Mouse (Mus musculus): ENCODE measurements around the gene Ssbp4. TPM values are rescaled to one million over a fixed set of nuclear protein-coding genes. Genes with fewer than 3 reads are reported as not detected.

Ssbp4 gene
- polyA plus RNA-seq, 1 experiment from 2014 or later = 113 TPM

GRCm38 (mm10) chr8:70607898-70608748, 549 bp downstream of the Ssbp4 start:
- H3K9me3 ChIP-seq (ENCODE audit: control insufficient read depth, low read length) = no peaks in the 10 kb centered on the region
- DNase-seq (ENCODE audit: low spot score) (peak; percentile 79), ATAC-seq (replicated peaks; ENCODE audit: low FRiP score) (no peak)
- peak overlapping the region; percentile 88 for H3K4me2 ChIP-seq (ENCODE audit: low read depth, low read length, severe bottlenecking)
- WGBS = 3% methylated on average over 80 of the region's 84 CpGs
- H3K4me1 ChIP-seq (replicated peaks; ENCODE audit: control insufficient read depth, insufficient read depth, low read length) = peaks cover 25% of the 10 kb centered on the region
- H3K9ac ChIP-seq (ENCODE audit: low read length) = peak overlapping the region; percentile 92
- H3K27ac ChIP-seq (ENCODE audit: low read depth, low read length) = peak overlapping the region; percentile 41
- no peaks in the 10 kb centered on the region for H3K36me3 ChIP-seq (ENCODE audit: control insufficient read depth, insufficient read depth, low read length)
- H3K27me3 ChIP-seq (ENCODE audit: control insufficient read depth, insufficient read depth, low read length) = peaks cover 4% of the 10 kb centered on the region; the same call in 1 of the 2 replicates
- H3K4me3 ChIP-seq (ENCODE audit: low read depth, low read length) = peak overlapping the region; percentile 75

- 37% methylated on average over 6 of the region's 6 CpGs for WGBS
- H3K4me1 ChIP-seq (replicated peaks; ENCODE audit: control insufficient read depth, insufficient read depth, low read length) = peaks cover 25% of the 10 kb centered on the region
- no peak overlapping the region for H3K27ac ChIP-seq (ENCODE audit: low read depth, low read length)
- H3K9me3 ChIP-seq (ENCODE audit: control insufficient read depth, low read length) = no peaks in the 10 kb centered on the region
- ATAC-seq (replicated peaks; ENCODE audit: low FRiP score) (no peak), DNase-seq (ENCODE audit: low spot score) (no peak)
- peaks cover 4% of the 10 kb centered on the region; the same call in 1 of the 2 replicates for H3K27me3 ChIP-seq (ENCODE audit: control insufficient read depth, insufficient read depth, low read length)
- peak overlapping the region; percentile 88 for H3K4me2 ChIP-seq (ENCODE audit: low read depth, low read length, severe bottlenecking)
- no peaks in the 10 kb centered on the region for H3K36me3 ChIP-seq (ENCODE audit: control insufficient read depth, insufficient read depth, low read length)
- peak overlapping the region; percentile 75 for H3K4me3 ChIP-seq (ENCODE audit: low read depth, low read length)
- H3K9ac ChIP-seq (ENCODE audit: low read length) = peak overlapping the region; percentile 92
These were observed 1.1 kb downstream of the Ssbp4 start for GRCm38 (mm10) chr8:70607603-70607897.

- DNase-seq (ENCODE audit: low spot score) (no peak), ATAC-seq (replicated peaks; ENCODE audit: low FRiP score) (no peak)
- peak overlapping the region; percentile 92 for H3K9ac ChIP-seq (ENCODE audit: low read length)
- H3K27me3 ChIP-seq (ENCODE audit: control insufficient read depth, insufficient read depth, low read length) = peaks cover 4% of the 10 kb centered on the region; the same call in 1 of the 2 replicates
- peaks cover 25% of the 10 kb centered on the region for H3K4me1 ChIP-seq (replicated peaks; ENCODE audit: control insufficient read depth, insufficient read depth, low read length)
- no peaks in the 10 kb centered on the region for H3K36me3 ChIP-seq (ENCODE audit: control insufficient read depth, insufficient read depth, low read length)
- peak overlapping the region; percentile 75 for H3K4me3 ChIP-seq (ENCODE audit: low read depth, low read length)
- WGBS = 70% methylated on average over 18 of the region's 18 CpGs
- 0 out of 2 replicates have a peak overlapping the region, but pooled peaks have one; percentile 18 for H3K27ac ChIP-seq (ENCODE audit: low read depth, low read length)
- peak overlapping the region; percentile 88 for H3K4me2 ChIP-seq (ENCODE audit: low read depth, low read length, severe bottlenecking)
- H3K9me3 ChIP-seq (ENCODE audit: control insufficient read depth, low read length) = no peaks in the 10 kb centered on the region
These were observed 1.7 kb downstream of the Ssbp4 start for GRCm38 (mm10) chr8:70606780-70607602.

- Histone ChIP-seq H3K4me3 (ENCODE audit: low read depth, low read length) (no peak overlapping the region), H3K36me3 (ENCODE audit: control insufficient read depth, insufficient read depth, low read length) (no peaks in the 10 kb centered on the region), H3K27ac (ENCODE audit: low read depth, low read length) (no peak overlapping the region), H3K9me3 (ENCODE audit: control insufficient read depth, low read length) (no peaks in the 10 kb centered on the region; the same call in 1 of the 2 replicates), H3K27me3 (ENCODE audit: control insufficient read depth, insufficient read depth, low read length) (peaks cover 4% of the 10 kb centered on the region; the same call in 1 of the 2 replicates), H3K4me2 (ENCODE audit: low read depth, low read length, severe bottlenecking) (no peak overlapping the region), H3K4me1 (replicated peaks; ENCODE audit: control insufficient read depth, insufficient read depth, low read length) (peaks cover 25% of the 10 kb centered on the region), H3K9ac (ENCODE audit: low read length) (no peak overlapping the region)
- no peak for DNase-seq (ENCODE audit: low spot score)
- ATAC-seq (replicated peaks; ENCODE audit: low FRiP score) = no peak
- 89% methylated on average over 9 of the region's 9 CpGs for WGBS
These were observed 2.5 kb downstream of the Ssbp4 start for GRCm38 (mm10) chr8:70605871-70606779.

GRCm38 (mm10) chr8:70604558-70604957, 4.1 kb downstream of the Ssbp4 start:
- H3K9ac ChIP-seq (ENCODE audit: low read length) = peak overlapping the region; percentile 12; the same call in 1 of the 2 replicates

GRCm38 (mm10) chr8:70602139-70602811, 6.4 kb downstream of the Ssbp4 start:
- H3K4me2 ChIP-seq (ENCODE audit: low read depth, low read length, severe bottlenecking) = no peak overlapping the region
- no peak overlapping the region for H3K27ac ChIP-seq (ENCODE audit: low read depth, low read length)
- H3K27me3 ChIP-seq (ENCODE audit: control insufficient read depth, insufficient read depth, low read length) = no peaks in the 10 kb centered on the region
- no peak for DNase-seq (ENCODE audit: low spot score)
- no peak for ATAC-seq (replicated peaks; ENCODE audit: low FRiP score)
- WGBS = 95% methylated on average over 13 of the region's 13 CpGs
- H3K36me3 ChIP-seq (ENCODE audit: control insufficient read depth, insufficient read depth, low read length) = no peaks in the 10 kb centered on the region
- no peak overlapping the region for H3K4me3 ChIP-seq (ENCODE audit: low read depth, low read length)
- no peaks in the 10 kb centered on the region; the same call in 1 of the 2 replicates for H3K9me3 ChIP-seq (ENCODE audit: control insufficient read depth, low read length)
- H3K4me1 ChIP-seq (replicated peaks; ENCODE audit: control insufficient read depth, insufficient read depth, low read length) = peaks cover 40% of the 10 kb centered on the region
- H3K9ac ChIP-seq (ENCODE audit: low read length) = no peak overlapping the region

More at GRCm38 (mm10) chr8:70604558-70604957, 4.1 kb downstream of the Ssbp4 start:
- H3K9me3 ChIP-seq (ENCODE audit: control insufficient read depth, low read length) = no peaks in the 10 kb centered on the region; the same call in 1 of the 2 replicates
- peaks cover 27% of the 10 kb centered on the region for H3K4me1 ChIP-seq (replicated peaks; ENCODE audit: control insufficient read depth, insufficient read depth, low read length)
- 89% methylated on average over 7 of the region's 7 CpGs for WGBS
- DNase-seq (ENCODE audit: low spot score) (no peak), ATAC-seq (replicated peaks; ENCODE audit: low FRiP score) (no peak)
- H3K36me3 ChIP-seq (ENCODE audit: control insufficient read depth, insufficient read depth, low read length) = no peaks in the 10 kb centered on the region
- no peak overlapping the region for H3K4me3 ChIP-seq (ENCODE audit: low read depth, low read length)
- peaks cover 4% of the 10 kb centered on the region; the same call in 1 of the 2 replicates for H3K27me3 ChIP-seq (ENCODE audit: control insufficient read depth, insufficient read depth, low read length)
- no peak overlapping the region for H3K27ac ChIP-seq (ENCODE audit: low read depth, low read length)
- H3K4me2 ChIP-seq (ENCODE audit: low read depth, low read length, severe bottlenecking) = no peak overlapping the region

GRCm38 (mm10) chr8:70601271-70601649, 7.4 kb downstream of the Ssbp4 start:
- DNase-seq (ENCODE audit: low spot score) = peak; percentile 97
- no peaks in the 10 kb centered on the region; the same call in 1 of the 2 replicates for H3K9me3 ChIP-seq (ENCODE audit: control insufficient read depth, low read length)
- peak overlapping the region; percentile 91 for H3K27ac ChIP-seq (ENCODE audit: low read depth, low read length)
- peak; percentile 77 for ATAC-seq (replicated peaks; ENCODE audit: low FRiP score)
- H3K9ac ChIP-seq (ENCODE audit: low read length) = peak overlapping the region; percentile 32
- H3K4me1 ChIP-seq (replicated peaks; ENCODE audit: control insufficient read depth, insufficient read depth, low read length) = peaks cover 36% of the 10 kb centered on the region
- under 1% methylated on average over 26 of the region's 26 CpGs for WGBS
- no peaks in the 10 kb centered on the region for H3K36me3 ChIP-seq (ENCODE audit: control insufficient read depth, insufficient read depth, low read length)
- peak overlapping the region; percentile 51 for H3K4me2 ChIP-seq (ENCODE audit: low read depth, low read length, severe bottlenecking)
- no peaks in the 10 kb centered on the region for H3K27me3 ChIP-seq (ENCODE audit: control insufficient read depth, insufficient read depth, low read length)
- peak overlapping the region; percentile 18; the same call in 1 of the 2 replicates for H3K4me3 ChIP-seq (ENCODE audit: low read depth, low read length)

All from forebrain, embryonic 11.5 days (tissue).